7 mouse cellular contexts compared by ENCODE assay signal in the genomic region with DNA sequence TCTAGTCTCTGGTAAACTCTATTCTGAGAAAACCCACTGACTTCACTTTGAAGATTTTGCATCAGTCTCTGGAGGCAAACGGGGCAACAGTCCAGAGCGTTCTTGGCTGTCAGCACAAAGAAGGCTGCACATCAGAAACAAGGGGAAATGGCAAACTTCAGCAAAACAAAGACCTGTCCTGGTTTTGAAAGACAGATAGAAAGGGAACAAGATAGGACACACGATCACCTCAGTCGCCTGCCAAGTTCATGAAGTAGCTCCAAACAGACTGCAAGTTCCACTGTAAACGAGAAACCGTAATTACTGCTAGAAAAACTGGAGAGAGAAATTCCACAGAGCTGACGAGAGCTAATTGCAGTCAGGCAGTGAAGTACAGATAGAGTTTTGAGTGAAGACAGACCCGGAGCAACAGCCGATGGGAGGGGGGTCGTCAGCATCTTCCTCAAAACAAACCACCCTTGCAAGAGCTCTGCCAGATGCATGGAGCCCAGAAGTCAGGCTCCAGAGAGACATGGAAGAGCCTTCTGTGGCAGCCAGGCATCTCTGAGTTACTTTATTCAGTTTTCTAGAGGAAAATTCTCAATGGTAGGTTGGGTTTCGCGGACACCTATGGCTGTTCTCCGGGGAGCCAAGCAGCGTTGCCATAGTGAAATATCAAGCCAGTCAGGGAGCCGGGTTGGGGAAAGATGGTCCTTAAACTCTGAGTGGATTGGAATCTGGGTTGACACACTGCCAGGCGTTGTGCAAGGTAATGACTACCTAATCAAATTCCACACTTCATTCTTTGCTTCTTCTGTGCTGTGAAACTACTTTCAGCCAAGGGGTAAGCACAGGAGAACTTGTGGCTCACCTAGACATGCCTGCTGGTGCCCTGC.
DNase-seq lines count a peak whose midpoint lies in the region; ATAC-seq and TF ChIP-seq lines count a peak whose summit lies in the region.

No protein-coding gene starts in this region.

- peaks cover 2% of the 10 kb centered on the region; the same call in 1 of the 2 replicates for H3K4me1 ChIP-seq in midbrain, embryonic 16.5 days (ENCODE audit: control insufficient read depth, insufficient read depth, low read length)

- no peak overlapping the region for H3K27ac ChIP-seq in left cerebral cortex, adult 2 months
- no peak overlapping the region for H3K27ac ChIP-seq in midbrain, embryonic 16.5 days (ENCODE audit: low read length)

- no peaks in the 10 kb centered on the region for H3K36me3 ChIP-seq in midbrain, embryonic 16.5 days (ENCODE audit: control insufficient read depth, insufficient read depth, low read length)

- no peaks in the 10 kb centered on the region for H3K27me3 ChIP-seq in midbrain, embryonic 16.5 days (ENCODE audit: control insufficient read depth, insufficient read depth, low read depth, low read length)

- no peak for DNase-seq in left cerebral cortex, adult 2 months (ENCODE audit: extremely low spot score in 1 of 2, low spot score in 2 of 2)
- DNase-seq in left cerebral cortex, adult 8-10 months (ENCODE audit: low spot score in 2 of 2), result no peak
- peak; percentile 15 for DNase-seq in fibroblast of lung, adult 2 months (ENCODE audit: low read depth)
- peak; percentile 63 to 69 for DNase-seq in heart, postnatal 10 days
- no peak for DNase-seq in spleen, postnatal 36 days (ENCODE audit: low spot score in 2 of 2)
- no peak for DNase-seq in urinary bladder, postnatal 4 days (ENCODE audit: low spot score in 2 of 2)

- peak overlapping the region; percentile 19; the same call in 1 of the 2 replicates for H3K4me2 ChIP-seq in midbrain, embryonic 16.5 days (ENCODE audit: low read length)

- 61% methylated on average over 16 of the region's 16 CpGs for WGBS in midbrain, embryonic 16.5 days

- TF ChIP-seq CTCF in left cerebral cortex, adult 2 months (IDR thresholded peaks at IDR 0.05), result no peak

- peak overlapping the region; percentile 16; the same call in 1 of the 2 replicates for H3K4me3 ChIP-seq in left cerebral cortex, adult 2 months
- no peak overlapping the region for H3K4me3 ChIP-seq in midbrain, embryonic 16.5 days (ENCODE audit: low read depth, low read length)

- H3K9ac ChIP-seq in midbrain, embryonic 16.5 days (ENCODE audit: low read depth, low read length), result no peak overlapping the region

- intact Hi-C loops in left cerebral cortex, adult 2 months (cut with DNase I), result no loop called here
- intact Hi-C loops in heart, postnatal 10 days (cut with DNase I), result no loop called here

- H3K9me3 ChIP-seq in midbrain, embryonic 16.5 days (replicated peaks; ENCODE audit: control insufficient read depth, low read length, poor library complexity, severe bottlenecking), result no peaks in the 10 kb centered on the region

- no peak for ATAC-seq in midbrain, embryonic 16.5 days

Comparison
In these comparisons a context has a peak if more than half of its experiments do, and no peak if none do; other contexts are left out.
1. DNase-seq: peak in fibroblast of lung, adult 2 months (single experiment) and heart, postnatal 10 days (2 of 2); none in left cerebral cortex, adult 2 months (0 of 2), left cerebral cortex, adult 8-10 months (0 of 2), spleen, postnatal 36 days (0 of 2) and urinary bladder, postnatal 4 days (0 of 2).